Mouse (Mus musculus) ES-E14 (cell line): Measurements from ENCODE around the gene Tarm1. TPM values are rescaled to one million over a fixed set of nuclear protein-coding genes. Genes with fewer than 3 reads are reported as not detected.

Experiments
- DNase-seq: peaks from one replicate; pipeline ENCODE4 v3.0.0-alpha.2; 2013; ENCODE audit warnings: low read depth, low spot score
- H3K27ac ChIP-seq: 2 replicates; pipeline ENCODE4 v1.5.1; 2012; ENCODE audit warnings: low read depth, mild to moderate bottlenecking, low read length, moderate library complexity, mixed read lengths; ENCODE audit not compliant: poor library complexity, insufficient read depth, severe bottlenecking
- H3K36me3 ChIP-seq: 2 replicates; pipeline ENCODE4 v1.6.1; 2012; ENCODE audit warnings: mild to moderate bottlenecking, low read length, moderate library complexity, mixed read lengths; ENCODE audit not compliant: control insufficient read depth, poor library complexity, insufficient read depth, severe bottlenecking
- H3K4me1 ChIP-seq, 2 experiments: fragments of 150-350 bp in 1 of 2; sonication (generic) in 1 of 2; 2 replicates each; pipeline ENCODE4 v1.6.1; 2012; ENCODE audit warnings: low read length in 2 of 2, mild to moderate bottlenecking in 1 of 2, mixed read lengths in 1 of 2; ENCODE audit not compliant: control insufficient read depth in 2 of 2, insufficient read depth in 2 of 2, poor library complexity in 1 of 2
- H3K4me3 ChIP-seq, 2 experiments: fragments of 150-350 bp in 1 of 2; sonication (generic) in 1 of 2; 2 replicates each; pipeline ENCODE4 v1.5.1; 2012; ENCODE audit warnings: low read length in 2 of 2, low read depth in 1 of 2, mild to moderate bottlenecking in 1 of 2, mixed read lengths in 1 of 2; ENCODE audit not compliant: insufficient read depth in 1 of 2, poor library complexity in 1 of 2, severe bottlenecking in 1 of 2
- H3K9ac ChIP-seq: 2 replicates; pipeline ENCODE4 v1.6.1; 2012; ENCODE audit warnings: low read depth, mild to moderate bottlenecking, low read length, mixed read lengths; ENCODE audit not compliant: poor library complexity, insufficient read depth, severe bottlenecking
- H3K9me3 ChIP-seq: fragments of 150-350 bp; sonication (generic); 2 replicates; pipeline ENCODE4 v1.6.1; 2012; ENCODE audit warnings: low read depth, mild to moderate bottlenecking, low read length; ENCODE audit not compliant: control insufficient read depth, insufficient read depth
- CHD2 ChIP-seq: IDR thresholded peaks from 2 replicates; pipeline ENCODE4 v1.6.1; 2014; ENCODE audit warnings: mild to moderate bottlenecking, low read depth, low read length, inconsistent platforms
- HCFC1 ChIP-seq: IDR thresholded peaks from 2 replicates; pipeline ENCODE4 v1.6.1; 2012; ENCODE audit warnings: low read length, inconsistent platforms, borderline replicate concordance; ENCODE audit not compliant: insufficient read depth
- MAFK ChIP-seq: IDR thresholded peaks from 2 replicates; pipeline ENCODE4 v1.6.1; 2014; ENCODE audit warnings: mild to moderate bottlenecking, low read depth, low read length, inconsistent platforms; ENCODE audit not compliant: insufficient read depth
- ZC3H11A ChIP-seq: IDR thresholded peaks from 2 replicates; pipeline ENCODE4 v1.6.1; 2012; ENCODE audit warnings: low read depth, mild to moderate bottlenecking, inconsistent platforms, low read length, borderline replicate concordance
- ZNF384 ChIP-seq: IDR thresholded peaks from 2 replicates; pipeline ENCODE4 v1.6.1; 2012; ENCODE audit warnings: low read depth, low read length, inconsistent platforms
- in situ Hi-C, 2 experiments: fragments of 600-800 bp; cut with MboI; formaldehyde crosslinking; loops; one replicate each; pipeline ENCODE4 v1.15.1; 2025; ENCODE audit warnings: low sequenced_read_pairs in 2 of 2, inconsistent platforms in 1 of 2; ENCODE audit not compliant: unreplicated experiment in 2 of 2
- total RNA-seq: library from RNA; depleted of rRNA; stranded (reverse); fragments of 300-350 nt; gene quantifications from 2 replicates; pipeline ENCODE4 v1.2.3, GENCODE M21; 2012

Gene Tarm1
- total RNA-seq, 1 experiment, result 0.85 TPM

GRCm38 (mm10) chr7:3474291-3475080 lies 27.9 kb downstream of the Tarm1 start:
- H3K4me1 ChIP-seq, result peaks cover 0 to 4% of the 10 kb centered on the region in 2 experiments; a peak in 1 of 4 replicates
- DNase-seq, result peak; percentile 57
- H3K27ac ChIP-seq, result peak overlapping the region; percentile 71
- TF ChIP-seq CHD2 (no peak), MAFK (0 out of 2 replicates have a peak, but pooled peaks have one; percentile 13)
- in situ Hi-C loops, result no loop called here
- H3K4me3 ChIP-seq, result peak overlapping the region; percentile 38 to 46
- H3K9ac ChIP-seq, result peak overlapping the region; percentile 30; the same call in 1 of the 2 replicates
- no peaks in the 10 kb centered on the region for H3K9me3 ChIP-seq
- H3K36me3 ChIP-seq, result no peaks in the 10 kb centered on the region

DNA sequence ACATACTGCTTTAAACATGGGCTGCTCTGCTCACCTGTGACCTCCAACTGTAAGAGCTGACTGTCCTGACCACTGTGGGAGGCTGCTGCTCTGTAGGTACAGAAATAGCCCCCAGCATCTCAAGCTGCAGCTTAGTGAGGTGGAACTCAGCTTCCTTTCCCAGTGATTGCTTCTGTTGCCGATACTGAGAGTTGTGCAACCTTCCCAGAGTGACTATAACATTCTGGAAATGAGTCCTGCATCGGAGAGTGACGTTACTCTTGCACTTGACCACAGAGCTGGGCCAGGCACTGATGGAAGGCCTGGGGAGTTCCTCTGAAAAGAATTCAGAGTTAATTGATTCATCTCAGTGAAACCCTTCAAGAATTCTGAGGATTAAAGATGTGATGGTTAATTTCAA lies 29.6 kb downstream of the Tarm1 start:
- no peaks in the 10 kb centered on the region for H3K9me3 ChIP-seq
- H3K4me1 ChIP-seq, result peaks cover 0 to 4% of the 10 kb centered on the region in 2 experiments; a peak in 1 of 4 replicates
- no peak for DNase-seq
- H3K4me3 ChIP-seq, result no peak overlapping the region
- H3K27ac ChIP-seq, result no peak overlapping the region
- in situ Hi-C loops, result no loop called here
- TF ChIP-seq ZNF384, result no peak
- TF ChIP-seq CHD2, result no peak
- TF ChIP-seq HCFC1, result no peak
- no peak for TF ChIP-seq ZC3H11A
- no peak for TF ChIP-seq MAFK
- H3K9ac ChIP-seq, result no peak overlapping the region
- H3K36me3 ChIP-seq, result no peaks in the 10 kb centered on the region

DNA sequence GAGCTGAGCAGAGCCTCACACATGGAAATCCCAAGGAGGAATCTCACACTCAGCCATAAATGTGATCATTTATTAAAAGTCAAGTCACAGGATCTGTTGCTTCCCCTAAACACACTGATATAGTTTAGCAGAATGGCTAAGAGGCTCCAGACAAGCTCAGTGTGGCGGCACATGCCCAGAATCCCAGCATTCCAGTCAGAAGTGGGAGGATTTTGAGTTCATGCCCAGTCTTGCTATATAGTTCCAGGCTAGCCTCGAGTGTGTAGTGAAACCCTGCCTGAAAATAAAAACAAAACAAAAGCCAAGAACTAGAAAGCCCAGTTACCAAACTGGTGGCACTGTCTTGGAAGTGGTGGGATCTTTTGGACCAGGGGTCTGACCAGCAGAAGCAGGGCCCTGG lies 33.8 kb downstream of the Tarm1 start:
- in situ Hi-C loops, result no loop called here
- Histone ChIP-seq H3K4me1 (no peaks in the 10 kb centered on the region), H3K27ac (no peak overlapping the region), H3K9me3 (no peaks in the 10 kb centered on the region), H3K9ac (no peak overlapping the region), H3K4me3 (no peak overlapping the region), H3K36me3 (no peaks in the 10 kb centered on the region)
- no peak for DNase-seq
- TF ChIP-seq ZNF384 (no peak), CHD2 (no peak), ZC3H11A (no peak), MAFK (no peak), HCFC1 (no peak)

DNA sequence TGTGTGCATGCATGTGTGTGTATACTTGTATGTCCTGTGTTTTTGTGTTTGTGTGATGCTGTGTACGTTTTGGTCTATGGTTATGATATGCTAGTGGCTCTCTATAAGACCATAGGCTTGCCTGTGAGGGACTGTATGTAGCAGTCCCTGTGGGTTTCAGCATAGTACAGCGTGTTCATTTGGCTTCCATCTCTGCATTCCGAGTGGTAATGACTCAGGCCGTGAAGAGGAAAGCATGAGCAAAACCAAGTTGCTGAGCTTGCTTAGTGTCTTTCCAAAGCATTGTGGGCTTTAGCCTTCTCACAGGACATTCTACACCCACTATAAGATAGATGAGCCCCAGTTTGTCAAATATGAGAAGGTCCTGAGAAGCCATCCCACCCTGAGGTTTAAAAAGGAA lies 39.1 kb downstream of the Tarm1 start:
- H3K27ac ChIP-seq, result no peak overlapping the region
- in situ Hi-C loops, result no loop called here
- H3K9me3 ChIP-seq, result no peaks in the 10 kb centered on the region
- H3K9ac ChIP-seq, result no peak overlapping the region
- no peaks in the 10 kb centered on the region for H3K36me3 ChIP-seq
- no peak overlapping the region for H3K4me3 ChIP-seq
- no peaks in the 10 kb centered on the region for H3K4me1 ChIP-seq
- no peak for TF ChIP-seq ZNF384
- TF ChIP-seq CHD2, result no peak
- TF ChIP-seq MAFK, result no peak
- TF ChIP-seq ZC3H11A, result no peak
- TF ChIP-seq HCFC1, result no peak
- no peak for DNase-seq
